Mouse (Mus musculus) forebrain, embryonic 14.5 days (tissue): Measurements from ENCODE around the gene Kif18a. TPM values are rescaled to one million over a fixed set of nuclear protein-coding genes. Genes with fewer than 3 reads are reported as not detected.

Experiments
- ATAC-seq: fragments of 200-750 bp; cut with Nextera tagmentation; 2 replicates; pipeline ENCODE4 v1.8.0; 2017; ENCODE audit warnings: mild to moderate bottlenecking, moderate library complexity
- DNase-seq: peaks from one replicate; pipeline ENCODE4 v3.0.0-alpha.2; 2015; ENCODE audit warnings: low spot score
- H3K27ac ChIP-seq: fragments of 300-500 bp; sonication (generic); 2 replicates; pipeline ENCODE4 v1.5.1; 2014; ENCODE audit warnings: low read depth, mild to moderate bottlenecking, control low read depth, low read length, moderate library complexity
- H3K27me3 ChIP-seq: fragments of 300-500 bp; sonication (generic); replicated peaks from 2 replicates; pipeline ENCODE4 v1.6.1; 2014; ENCODE audit warnings: low read length, control low read depth, mixed read lengths; ENCODE audit not compliant: control insufficient read depth, insufficient read depth
- H3K36me3 ChIP-seq: fragments of 300-500 bp; sonication (generic); 2 replicates; pipeline ENCODE4 v1.6.1; 2014; ENCODE audit warnings: low read length, control low read depth; ENCODE audit not compliant: control insufficient read depth, insufficient read depth
- H3K4me1 ChIP-seq: fragments of 300-500 bp; sonication (generic); 2 replicates; pipeline ENCODE4 v1.6.1; 2014; ENCODE audit warnings: antibody characterized with exemption, low read length, control low read depth; ENCODE audit not compliant: control insufficient read depth, insufficient read depth
- H3K4me2 ChIP-seq: fragments of 300-500 bp; sonication (generic); 2 replicates; pipeline ENCODE4 v1.6.1; 2014; ENCODE audit warnings: mild to moderate bottlenecking, control low read depth, low read length
- H3K4me3 ChIP-seq: fragments of 300-500 bp; sonication (generic); 2 replicates; pipeline ENCODE4 v1.5.1; 2014; ENCODE audit warnings: low read depth, low read length, control low read depth
- H3K9ac ChIP-seq: fragments of 300-500 bp; sonication (generic); 2 replicates; pipeline ENCODE4 v1.6.1; 2014; ENCODE audit warnings: mild to moderate bottlenecking, low read length, control low read depth, moderate library complexity
- H3K9me3 ChIP-seq: fragments of 300-500 bp; sonication (generic); replicated peaks from 2 replicates; pipeline ENCODE4 v1.6.1; 2016; ENCODE audit warnings: low read length, control low read depth, mixed read lengths; ENCODE audit not compliant: control insufficient read depth
- WGBS: fragments of 180-500 bp; shearing (Covaris S2); extraction: QIAGEN DNeasy Blood & Tissue Kit; methylation state at CpG from one replicate; pipeline ENCODE4 v1.1.7; 2014; 5-methylcytosine and 5-hydroxymethylcytosine counted together
- polyA plus RNA-seq: library from polyadenylated mRNA; unstranded; fragments of >200 nt; fragmentation: Nextera tagmentation; extraction: Ambion mirVana; gene quantifications from 2 replicates; pipeline ENCODE4 v1.2.1, GENCODE M21; 2014

The Kif18a gene
- polyA plus RNA-seq, 1 experiment from 2014 or later: 20.5 TPM

DNA sequence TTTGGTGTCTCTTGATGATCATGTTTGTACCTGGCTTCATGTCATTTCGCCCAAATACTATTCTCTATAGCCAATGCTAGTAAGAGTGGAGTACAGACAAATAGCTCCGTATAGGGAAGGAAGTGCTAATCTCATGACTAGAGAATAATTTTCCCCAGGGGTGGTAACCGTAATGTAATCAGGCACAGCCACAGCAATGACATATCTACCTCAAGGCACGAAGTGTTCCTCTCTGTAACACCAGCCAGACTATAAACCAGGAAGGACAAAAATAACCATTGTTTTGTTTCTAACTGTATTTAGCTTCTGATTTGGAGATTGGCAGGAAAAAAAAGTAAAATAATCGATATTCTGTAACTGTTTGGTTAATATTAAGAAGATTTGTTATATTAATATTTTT, 108.2 kb downstream of the Kif18a start:
- no peaks in the 10 kb centered on the region for H3K4me1 ChIP-seq
- H3K9ac ChIP-seq: no peak overlapping the region
- DNase-seq: no peak
- H3K4me3 ChIP-seq: no peak overlapping the region
- H3K27me3 ChIP-seq: no peaks in the 10 kb centered on the region
- H3K27ac ChIP-seq: no peak overlapping the region
- 90% methylated on average over 5 of the region's 5 CpGs for WGBS
- no peaks in the 10 kb centered on the region for H3K36me3 ChIP-seq
- no peak overlapping the region for H3K4me2 ChIP-seq
- ATAC-seq: no peak
- H3K9me3 ChIP-seq: no peaks in the 10 kb centered on the region

DNA sequence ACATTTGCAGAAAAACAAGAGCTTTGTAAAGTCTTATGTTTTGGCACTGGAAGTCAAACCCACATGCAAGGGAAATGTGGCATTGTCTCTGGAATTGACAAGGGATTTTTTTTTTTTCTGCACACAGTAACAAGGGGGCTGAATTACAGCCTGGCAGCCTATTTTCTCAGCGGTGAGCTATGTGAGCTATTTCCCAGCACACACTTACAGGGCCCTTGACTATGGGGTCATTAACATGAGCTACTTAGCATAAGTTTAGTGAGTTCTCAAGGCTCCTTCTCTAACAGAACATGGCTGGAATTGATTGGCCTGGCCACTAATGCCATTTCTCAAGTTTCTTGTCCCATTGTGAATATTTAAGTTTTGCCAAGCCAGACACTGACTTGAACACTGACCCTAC, 109.4 kb downstream of the Kif18a start:
- no peak overlapping the region for H3K4me2 ChIP-seq
- ATAC-seq: peak; percentile 60; the same call in 1 of the 2 replicates
- 5% methylated on average over 1 of the region's 1 CpGs for WGBS
- no peaks in the 10 kb centered on the region for H3K4me1 ChIP-seq
- no peak overlapping the region for H3K9ac ChIP-seq
- DNase-seq: peak; percentile 62
- H3K36me3 ChIP-seq: no peaks in the 10 kb centered on the region
- no peak overlapping the region for H3K4me3 ChIP-seq
- no peaks in the 10 kb centered on the region for H3K27me3 ChIP-seq
- no peak overlapping the region for H3K27ac ChIP-seq
- no peaks in the 10 kb centered on the region for H3K9me3 ChIP-seq

Other genes starting within 250 kb of the Kif18a start
- 12.4 and 16.6 TPM in 2 replicates for gene Mettl15, start within 50 bp of the Kif18a start, polyA plus RNA-seq